Mouse (Mus musculus): ENCODE measurements around the gene Dab2ip. TPM values are rescaled to one million over a fixed set of nuclear protein-coding genes. Genes with fewer than 3 reads are reported as not detected.

The Dab2ip gene
- polyA plus RNA-seq, 1 experiment from 2014 or later: 49.0 TPM

DNA sequence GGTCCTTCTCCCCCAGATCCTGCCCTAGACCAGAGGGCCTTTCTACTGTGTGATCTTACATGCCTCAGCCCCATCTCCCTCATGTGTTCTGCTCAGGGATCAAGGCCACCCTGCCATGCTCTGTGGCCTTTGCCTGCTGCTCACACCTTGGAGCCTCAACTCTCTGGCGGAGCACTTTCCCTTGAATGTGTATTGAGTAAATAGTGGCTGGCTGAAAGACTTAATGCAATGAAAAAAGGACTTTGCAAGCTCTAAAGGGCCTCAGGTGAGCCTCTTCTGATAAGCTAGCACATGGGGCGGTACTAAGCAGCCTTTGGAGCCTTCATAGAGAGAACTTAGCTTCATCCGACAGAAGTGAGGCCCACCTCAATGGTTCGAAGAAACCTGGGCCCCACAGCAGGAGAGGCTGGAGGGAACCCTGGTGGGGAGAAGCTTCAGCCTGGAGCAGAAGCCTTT, 9.7 kb downstream of the Dab2ip start:
- ATAC-seq (replicated peaks; ENCODE audit: insufficient number of reproducible peaks, low FRiP score, low TSS enrichment): no peak
- Histone ChIP-seq H3K36me3 (ENCODE audit: control insufficient read depth, insufficient read depth, low read length) (no peaks in the 10 kb centered on the region), H3K27me3 (ENCODE audit: control insufficient read depth, insufficient read depth, low read length) (no peaks in the 10 kb centered on the region), H3K4me1 (ENCODE audit: control insufficient read depth, insufficient read depth, low read length) (peaks cover 27% of the 10 kb centered on the region), H3K4me2 (no peak overlapping the region), H3K9me3 (replicated peaks; ENCODE audit: control insufficient read depth, low read length) (no peaks in the 10 kb centered on the region), H3K4me3 (ENCODE audit: low read depth, low read length) (no peak overlapping the region), H3K27ac (ENCODE audit: low read depth, low read length) (0 out of 2 replicates have a peak overlapping the region, but pooled peaks have one; percentile 18), H3K9ac (ENCODE audit: low read depth, low read length) (no peak overlapping the region)
- WGBS (ENCODE audit: insufficient replicate concordance): 80% methylated on average over 4 of the region's 4 CpGs

DNA sequence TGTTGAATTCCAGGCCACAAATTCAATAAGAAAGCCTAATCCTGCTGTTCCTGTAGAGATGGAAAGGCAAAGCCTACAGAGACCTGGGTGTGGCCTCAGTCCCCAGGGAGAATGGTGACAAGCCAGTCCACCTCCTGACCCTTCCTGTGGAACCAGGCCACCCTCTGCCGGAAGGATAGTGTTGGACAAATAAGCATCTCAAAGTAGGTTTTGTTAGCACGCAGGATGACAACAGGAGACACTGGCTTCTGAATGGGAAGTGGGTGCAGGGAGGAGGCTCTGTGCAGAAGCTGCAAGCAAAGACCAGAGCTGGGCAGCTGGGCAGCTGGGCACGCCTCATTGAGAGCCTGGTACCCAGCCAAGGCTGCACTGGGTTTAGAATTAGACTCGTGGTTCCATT, 12.7 kb downstream of the Dab2ip start:
- whole genome bisulfite sequencing (ENCODE audit: insufficient replicate concordance): 63% methylated on average over 4 of the region's 4 CpGs
- Histone ChIP-seq H3K27ac (ENCODE audit: low read depth, low read length) (no peak overlapping the region), H3K9ac (ENCODE audit: low read depth, low read length) (no peak overlapping the region), H3K4me1 (ENCODE audit: control insufficient read depth, insufficient read depth, low read length) (peaks cover 20% of the 10 kb centered on the region), H3K9me3 (replicated peaks; ENCODE audit: control insufficient read depth, low read length) (no peaks in the 10 kb centered on the region), H3K4me3 (ENCODE audit: low read depth, low read length) (no peak overlapping the region), H3K4me2 (no peak overlapping the region), H3K36me3 (ENCODE audit: control insufficient read depth, insufficient read depth, low read length) (no peaks in the 10 kb centered on the region), H3K27me3 (ENCODE audit: control insufficient read depth, insufficient read depth, low read length) (no peaks in the 10 kb centered on the region)
- no peak for ATAC-seq (replicated peaks; ENCODE audit: insufficient number of reproducible peaks, low FRiP score, low TSS enrichment)

DNA sequence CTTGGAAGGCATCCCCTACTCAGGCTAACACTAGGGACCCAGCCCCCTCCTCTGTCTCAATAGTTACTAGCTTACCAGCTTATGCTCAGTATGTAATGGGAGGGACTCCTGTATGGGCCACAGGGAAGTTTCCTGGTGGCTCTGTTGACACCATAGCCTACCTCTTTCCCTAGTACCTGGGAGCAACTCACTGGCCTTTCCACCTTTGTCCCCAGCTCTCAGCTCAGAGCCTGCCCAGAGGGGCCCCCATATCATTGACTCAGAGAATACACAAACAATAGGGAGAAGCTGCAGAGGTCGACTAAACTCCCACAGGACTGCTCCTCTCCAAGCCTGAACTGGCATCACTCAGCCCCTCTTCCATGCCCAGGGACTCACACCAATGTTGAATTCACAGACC, 16.6 kb downstream of the Dab2ip start:
- no peak overlapping the region for H3K27ac ChIP-seq (ENCODE audit: low read depth, low read length)
- H3K4me2 ChIP-seq: no peak overlapping the region
- no peak for ATAC-seq (replicated peaks; ENCODE audit: insufficient number of reproducible peaks, low FRiP score, low TSS enrichment)
- H3K27me3 ChIP-seq (ENCODE audit: control insufficient read depth, insufficient read depth, low read length): peaks cover 5% of the 10 kb centered on the region; the same call in 1 of the 2 replicates
- no peaks in the 10 kb centered on the region for H3K9me3 ChIP-seq (replicated peaks; ENCODE audit: control insufficient read depth, low read length)
- no peak overlapping the region for H3K4me3 ChIP-seq (ENCODE audit: low read depth, low read length)
- H3K4me1 ChIP-seq (ENCODE audit: control insufficient read depth, insufficient read depth, low read length): 0 out of 2 replicates have a peak, but pooled peaks cover 3% of the 10 kb centered on the region
- no peaks in the 10 kb centered on the region for H3K36me3 ChIP-seq (ENCODE audit: control insufficient read depth, insufficient read depth, low read length)
- H3K9ac ChIP-seq (ENCODE audit: low read depth, low read length): no peak overlapping the region
- whole genome bisulfite sequencing (ENCODE audit: insufficient replicate concordance): 56% methylated on average over 1 of the region's 1 CpGs

DNA sequence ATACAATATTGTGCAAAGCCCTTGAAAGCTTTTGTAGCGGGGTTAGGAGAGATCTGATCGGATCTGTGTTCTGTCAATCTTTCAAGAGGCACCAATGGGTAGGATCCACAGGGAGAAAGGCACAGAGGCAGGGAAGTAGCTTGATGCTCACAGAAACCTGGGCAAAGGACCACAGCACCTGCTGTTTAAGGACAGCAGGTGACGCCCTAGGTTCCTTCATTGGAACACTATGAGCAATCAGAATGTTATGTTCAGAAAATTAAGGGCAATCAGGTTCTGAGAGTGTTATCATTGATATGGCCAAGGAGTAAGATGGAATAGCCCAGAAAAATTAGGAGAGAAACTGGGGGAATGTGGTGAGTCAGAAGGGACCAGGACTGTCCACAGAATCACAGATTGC, 18.6 kb downstream of the Dab2ip start:
- 72% methylated on average over 3 of the region's 3 CpGs for WGBS (ENCODE audit: insufficient replicate concordance)
- ATAC-seq (replicated peaks; ENCODE audit: insufficient number of reproducible peaks, low FRiP score, low TSS enrichment): no peak

DNA sequence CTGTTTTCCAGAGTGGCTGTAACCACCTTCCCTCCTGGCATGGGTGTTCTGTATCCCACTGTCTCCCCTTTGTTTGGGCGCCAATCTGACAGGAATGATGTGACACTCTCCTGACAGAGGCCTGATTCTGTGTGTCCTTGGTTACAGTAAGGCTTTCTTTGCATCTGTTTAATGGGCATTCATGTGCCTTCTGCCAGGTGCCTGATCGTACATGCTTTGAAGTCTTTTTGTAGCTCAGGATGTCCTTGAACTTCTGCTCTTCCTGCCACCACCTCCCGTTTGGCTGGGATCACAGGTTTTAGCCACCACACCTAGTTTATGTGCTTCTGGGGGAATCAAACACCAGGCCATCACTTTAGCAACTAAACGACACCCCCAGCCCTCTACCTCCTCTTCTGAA, 22.0 kb downstream of the Dab2ip start:
- 64% methylated on average over 4 of the region's 4 CpGs for WGBS (ENCODE audit: insufficient replicate concordance)

More for the DNA sequence above, 18.6 kb downstream of the Dab2ip start:
- Histone ChIP-seq H3K4me2 (no peak overlapping the region), H3K27me3 (ENCODE audit: control insufficient read depth, insufficient read depth, low read length) (peaks cover 5% of the 10 kb centered on the region; the same call in 1 of the 2 replicates), H3K9me3 (replicated peaks; ENCODE audit: control insufficient read depth, low read length) (no peaks in the 10 kb centered on the region), H3K4me1 (ENCODE audit: control insufficient read depth, insufficient read depth, low read length) (peaks cover 6% of the 10 kb centered on the region; the same call in 1 of the 2 replicates), H3K36me3 (ENCODE audit: control insufficient read depth, insufficient read depth, low read length) (no peaks in the 10 kb centered on the region), H3K9ac (ENCODE audit: low read depth, low read length) (no peak overlapping the region), H3K4me3 (ENCODE audit: low read depth, low read length) (no peak overlapping the region), H3K27ac (ENCODE audit: low read depth, low read length) (no peak overlapping the region)

DNA sequence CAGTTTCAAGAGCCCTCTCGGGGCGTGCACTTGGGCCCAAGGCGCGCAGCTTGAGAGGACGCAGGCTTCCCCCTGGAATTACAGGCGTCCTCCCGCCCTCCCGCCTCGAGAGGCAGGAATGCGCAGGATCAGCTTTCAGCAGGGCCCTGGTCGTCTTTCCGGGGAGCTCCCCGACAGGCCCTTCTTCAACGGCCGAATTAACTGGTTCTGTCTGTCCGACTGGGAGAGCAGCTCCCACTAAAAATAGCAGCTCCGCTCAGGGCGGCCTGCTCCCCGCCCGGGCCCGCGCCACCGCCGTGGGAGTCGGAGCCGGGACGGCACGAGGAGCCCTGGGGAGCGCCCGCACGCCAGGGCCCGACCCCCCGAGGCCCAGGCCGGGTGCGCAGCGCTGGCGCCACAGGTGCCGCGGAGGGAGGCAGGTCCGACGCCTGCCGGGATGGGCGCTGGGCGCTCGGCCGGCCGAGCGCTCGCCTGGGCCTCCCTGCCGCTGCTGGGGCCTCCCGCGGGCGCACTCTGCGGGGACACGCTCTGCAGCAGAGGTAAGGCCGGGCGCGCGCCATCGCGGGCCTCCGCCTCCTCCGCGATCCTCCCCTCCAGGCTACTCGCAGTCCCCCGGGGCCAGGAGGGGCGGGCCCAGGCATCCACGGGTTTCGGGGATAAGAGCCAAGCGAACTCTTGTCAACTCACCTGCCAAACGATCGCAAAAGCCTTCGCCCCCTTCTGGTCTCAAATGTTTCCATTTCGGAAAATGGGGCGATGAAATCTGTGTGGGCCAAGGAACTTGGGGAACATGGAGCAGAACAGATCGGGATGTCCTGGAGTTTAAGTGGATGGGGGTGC, 23.7 kb downstream of the Dab2ip start:
- Histone ChIP-seq H3K27ac (ENCODE audit: low read depth, low read length) (peak overlapping the region; percentile 97), H3K4me1 (ENCODE audit: control insufficient read depth, insufficient read depth, low read length) (peaks cover 39% of the 10 kb centered on the region), H3K4me3 (ENCODE audit: low read depth, low read length) (peak overlapping the region; percentile 65), H3K9ac (ENCODE audit: low read depth, low read length) (peak overlapping the region; percentile 81), H3K27me3 (ENCODE audit: control insufficient read depth, insufficient read depth, low read length) (peaks cover 5% of the 10 kb centered on the region; the same call in 1 of the 2 replicates), H3K36me3 (ENCODE audit: control insufficient read depth, insufficient read depth, low read length) (no peaks in the 10 kb centered on the region), H3K4me2 (peak overlapping the region; percentile 83), H3K9me3 (replicated peaks; ENCODE audit: control insufficient read depth, low read length) (no peaks in the 10 kb centered on the region)
- peak; percentile 49 for ATAC-seq (replicated peaks; ENCODE audit: insufficient number of reproducible peaks, low FRiP score, low TSS enrichment)
- WGBS (ENCODE audit: insufficient replicate concordance): 1% methylated on average over 66 of the region's 76 CpGs

More for the DNA sequence above, 22.0 kb downstream of the Dab2ip start:
- Histone ChIP-seq H3K9me3 (replicated peaks; ENCODE audit: control insufficient read depth, low read length) (no peaks in the 10 kb centered on the region), H3K9ac (ENCODE audit: low read depth, low read length) (no peak overlapping the region), H3K36me3 (ENCODE audit: control insufficient read depth, insufficient read depth, low read length) (no peaks in the 10 kb centered on the region), H3K27me3 (ENCODE audit: control insufficient read depth, insufficient read depth, low read length) (peaks cover 5% of the 10 kb centered on the region; the same call in 1 of the 2 replicates), H3K4me3 (ENCODE audit: low read depth, low read length) (no peak overlapping the region), H3K4me2 (no peak overlapping the region), H3K4me1 (ENCODE audit: control insufficient read depth, insufficient read depth, low read length) (peaks cover 25% of the 10 kb centered on the region), H3K27ac (ENCODE audit: low read depth, low read length) (no peak overlapping the region)
- ATAC-seq (replicated peaks; ENCODE audit: insufficient number of reproducible peaks, low FRiP score, low TSS enrichment): no peak

DNA sequence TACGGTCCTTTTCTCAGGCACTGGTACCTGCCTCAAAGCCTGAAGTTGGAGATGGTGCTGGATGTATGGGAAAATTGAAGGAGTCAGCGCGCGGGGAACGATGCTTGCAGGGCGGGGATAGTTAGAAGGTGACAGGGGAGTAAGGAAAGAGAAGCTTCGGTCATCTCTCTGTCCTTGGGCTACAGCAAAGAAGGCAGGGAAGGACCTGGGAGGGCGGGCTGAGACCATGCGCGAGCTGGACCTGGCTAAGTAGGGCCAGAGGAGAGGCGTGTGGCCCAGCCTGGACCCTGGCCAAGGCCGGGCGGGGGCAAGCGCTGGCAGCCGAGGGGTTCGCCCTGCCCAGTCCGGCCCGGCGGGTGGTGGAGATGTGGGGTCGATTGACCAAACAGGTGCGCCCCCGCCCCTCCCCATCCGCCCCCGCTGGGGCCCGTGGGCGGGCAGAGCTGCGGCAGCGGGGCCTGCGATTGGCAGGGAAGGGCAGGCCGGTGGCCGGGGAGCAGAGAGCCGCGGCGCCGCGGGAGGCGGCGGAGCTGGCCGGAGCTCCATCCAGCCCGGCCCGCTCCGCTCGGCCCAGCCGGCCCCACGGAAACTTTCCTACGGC, 24.4 kb downstream of the Dab2ip start:
- ATAC-seq (replicated peaks; ENCODE audit: insufficient number of reproducible peaks, low FRiP score, low TSS enrichment): peak; percentile 64
- H3K9ac ChIP-seq (ENCODE audit: low read depth, low read length): peak overlapping the region; percentile 81
- WGBS (ENCODE audit: insufficient replicate concordance): under 1% methylated on average over 39 of the region's 46 CpGs
- no peaks in the 10 kb centered on the region for H3K36me3 ChIP-seq (ENCODE audit: control insufficient read depth, insufficient read depth, low read length)
- peak overlapping the region; percentile 83 for H3K4me2 ChIP-seq
- H3K4me1 ChIP-seq (ENCODE audit: control insufficient read depth, insufficient read depth, low read length): peaks cover 46% of the 10 kb centered on the region
- peak overlapping the region; percentile 65 for H3K4me3 ChIP-seq (ENCODE audit: low read depth, low read length)
- H3K27ac ChIP-seq (ENCODE audit: low read depth, low read length): peak overlapping the region; percentile 97
- H3K9me3 ChIP-seq (replicated peaks; ENCODE audit: control insufficient read depth, low read length): no peaks in the 10 kb centered on the region
- H3K27me3 ChIP-seq (ENCODE audit: control insufficient read depth, insufficient read depth, low read length): peaks cover 5% of the 10 kb centered on the region; the same call in 1 of the 2 replicates

DNA sequence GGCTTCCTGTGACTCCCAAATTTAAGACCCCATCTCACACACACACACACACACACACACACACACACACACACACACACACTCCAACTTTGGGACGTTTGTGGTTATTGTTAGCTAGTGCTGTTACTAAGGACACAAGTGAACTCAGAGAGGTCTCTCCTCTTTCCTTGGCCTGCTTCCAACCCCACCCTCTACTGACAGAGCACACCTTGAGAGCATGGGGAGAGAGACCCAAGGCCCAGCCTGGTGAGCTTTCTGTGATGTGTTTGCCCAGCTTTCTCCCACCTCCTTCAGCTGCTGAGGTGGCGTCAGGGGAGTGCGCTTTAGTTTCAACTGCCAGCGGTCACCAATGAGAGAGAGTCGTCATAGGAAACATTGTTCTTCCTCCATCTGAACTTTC, 25.3 kb downstream of the Dab2ip start:
- Histone ChIP-seq H3K36me3 (ENCODE audit: control insufficient read depth, insufficient read depth, low read length) (no peaks in the 10 kb centered on the region), H3K9ac (ENCODE audit: low read depth, low read length) (peak overlapping the region; percentile 81), H3K9me3 (replicated peaks; ENCODE audit: control insufficient read depth, low read length) (no peaks in the 10 kb centered on the region), H3K27me3 (ENCODE audit: control insufficient read depth, insufficient read depth, low read length) (no peaks in the 10 kb centered on the region; the same call in 1 of the 2 replicates), H3K4me2 (peak overlapping the region; percentile 83), H3K4me3 (ENCODE audit: low read depth, low read length) (peak overlapping the region; percentile 65), H3K27ac (ENCODE audit: low read depth, low read length) (peak overlapping the region; percentile 97; the same call in 1 of the 2 replicates), H3K4me1 (ENCODE audit: control insufficient read depth, insufficient read depth, low read length) (peaks cover 55% of the 10 kb centered on the region)
- WGBS (ENCODE audit: insufficient replicate concordance): 40% methylated on average over 5 of the region's 5 CpGs
- ATAC-seq (replicated peaks; ENCODE audit: insufficient number of reproducible peaks, low FRiP score, low TSS enrichment): no peak

Data from heart, embryonic 11.5 days (tissue).